Mouse (Mus musculus): ENCODE data around the gene C1qtnf7. TPM values are rescaled to one million over a fixed set of nuclear protein-coding genes. Genes with fewer than 3 reads are reported as not detected.

Gene C1qtnf7
- polyA plus RNA-seq, 1 experiment: not detected

DNA sequence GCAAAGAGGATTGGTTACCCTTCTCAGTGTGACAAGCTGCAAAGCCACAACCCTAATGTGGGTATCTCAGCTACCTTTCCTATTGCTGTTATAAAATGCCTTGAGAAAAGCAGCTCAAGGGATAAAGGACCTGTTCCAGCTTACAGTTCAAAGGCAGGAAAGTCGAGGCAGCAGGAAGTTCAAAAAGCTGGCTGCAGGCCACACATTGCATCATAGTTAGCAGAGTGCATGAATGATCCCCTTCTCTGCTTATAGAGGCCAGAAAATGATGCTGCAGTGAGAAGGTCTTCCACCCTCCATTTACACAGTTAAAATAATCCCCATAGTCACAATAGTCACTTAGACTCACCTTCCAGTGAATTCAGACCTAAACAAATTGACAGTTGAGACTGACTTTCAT lies 69.1 kb downstream of the C1qtnf7 start:
- Histone ChIP-seq H3K4me1 (ENCODE audit: control insufficient read depth, insufficient read depth, low read length) (no peaks in the 10 kb centered on the region), H3K36me3 (ENCODE audit: control insufficient read depth, insufficient read depth, low read length, poor library complexity, severe bottlenecking) (no peaks in the 10 kb centered on the region), H3K9me3 (replicated peaks; ENCODE audit: control insufficient read depth, insufficient read depth, low read length, poor library complexity, severe bottlenecking) (no peaks in the 10 kb centered on the region), H3K27ac (ENCODE audit: insufficient read depth, low read length) (no peak overlapping the region), H3K9ac (ENCODE audit: low read depth, poor library complexity, severe bottlenecking) (no peak overlapping the region), H3K27me3 (ENCODE audit: control insufficient read depth, insufficient read depth, low read length, poor library complexity, severe bottlenecking) (no peaks in the 10 kb centered on the region), H3K4me3 (ENCODE audit: low read depth, low read length) (no peak overlapping the region)
- TF ChIP-seq EP300 (IDR thresholded peaks at IDR 0.05; ENCODE audit: insufficient read depth, low read depth, low read length): no peak
- no peak for TF ChIP-seq CTCF (IDR thresholded peaks at IDR 0.05; ENCODE audit: low read depth, low read length)
- no peak for TF ChIP-seq POLR2A (IDR thresholded peaks at IDR 0.05; ENCODE audit: insufficient read depth, low read length)

DNA sequence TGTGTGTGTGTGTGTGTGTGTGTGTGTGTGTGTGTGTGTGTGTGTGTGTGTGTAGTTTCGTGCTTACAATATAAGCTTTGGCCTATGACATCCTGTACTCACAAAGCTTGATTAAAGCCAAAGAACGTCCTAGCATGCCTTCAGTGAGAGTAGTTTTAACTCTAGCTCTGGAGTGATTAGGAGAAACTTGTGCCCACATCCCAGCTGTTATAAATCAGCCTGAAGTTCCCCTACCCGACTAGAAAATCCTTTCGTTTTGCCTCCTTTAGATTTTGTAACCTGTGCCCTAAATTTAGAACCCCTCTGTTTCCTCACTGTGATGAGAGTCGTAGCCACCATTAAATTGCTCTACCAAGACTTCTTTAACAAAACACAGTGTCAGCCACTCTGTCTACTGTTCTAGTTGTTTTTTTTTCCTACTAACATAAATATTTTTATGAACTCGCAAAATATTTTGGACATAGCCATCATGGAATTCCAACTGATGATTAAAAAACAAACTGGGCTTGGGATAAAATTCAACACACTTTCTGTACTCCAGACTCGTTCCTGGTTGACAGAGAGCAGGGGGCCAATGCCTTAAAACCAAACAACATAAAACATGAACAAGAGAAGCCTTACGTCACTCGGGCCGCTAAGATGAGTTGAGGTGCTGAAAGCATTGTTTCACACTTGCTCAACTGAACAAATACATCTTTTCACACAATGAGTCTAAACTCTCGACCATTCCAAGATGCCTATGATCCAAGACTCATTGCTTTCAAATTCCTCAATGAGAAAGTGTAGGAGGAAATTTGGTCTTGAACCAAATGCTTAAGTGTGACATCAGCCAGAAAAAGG lies 70.3 kb downstream of the C1qtnf7 start:
- no peaks in the 10 kb centered on the region for H3K4me1 ChIP-seq (ENCODE audit: control insufficient read depth, insufficient read depth, low read length)
- no peaks in the 10 kb centered on the region for H3K36me3 ChIP-seq (ENCODE audit: control insufficient read depth, insufficient read depth, low read length, poor library complexity, severe bottlenecking)
- H3K9me3 ChIP-seq (replicated peaks; ENCODE audit: control insufficient read depth, insufficient read depth, low read length, poor library complexity, severe bottlenecking): no peaks in the 10 kb centered on the region
- no peak overlapping the region for H3K27ac ChIP-seq (ENCODE audit: insufficient read depth, low read length)
- no peak overlapping the region for H3K9ac ChIP-seq (ENCODE audit: low read depth, poor library complexity, severe bottlenecking)
- no peak overlapping the region for H3K4me3 ChIP-seq (ENCODE audit: low read depth, low read length)
- no peak for TF ChIP-seq EP300 (IDR thresholded peaks at IDR 0.05; ENCODE audit: insufficient read depth, low read depth, low read length)
- TF ChIP-seq CTCF (IDR thresholded peaks at IDR 0.05; ENCODE audit: low read depth, low read length): no peak
- no peak for TF ChIP-seq POLR2A (IDR thresholded peaks at IDR 0.05; ENCODE audit: insufficient read depth, low read length)
- no peaks in the 10 kb centered on the region for H3K27me3 ChIP-seq (ENCODE audit: control insufficient read depth, insufficient read depth, low read length, poor library complexity, severe bottlenecking)

DNA sequence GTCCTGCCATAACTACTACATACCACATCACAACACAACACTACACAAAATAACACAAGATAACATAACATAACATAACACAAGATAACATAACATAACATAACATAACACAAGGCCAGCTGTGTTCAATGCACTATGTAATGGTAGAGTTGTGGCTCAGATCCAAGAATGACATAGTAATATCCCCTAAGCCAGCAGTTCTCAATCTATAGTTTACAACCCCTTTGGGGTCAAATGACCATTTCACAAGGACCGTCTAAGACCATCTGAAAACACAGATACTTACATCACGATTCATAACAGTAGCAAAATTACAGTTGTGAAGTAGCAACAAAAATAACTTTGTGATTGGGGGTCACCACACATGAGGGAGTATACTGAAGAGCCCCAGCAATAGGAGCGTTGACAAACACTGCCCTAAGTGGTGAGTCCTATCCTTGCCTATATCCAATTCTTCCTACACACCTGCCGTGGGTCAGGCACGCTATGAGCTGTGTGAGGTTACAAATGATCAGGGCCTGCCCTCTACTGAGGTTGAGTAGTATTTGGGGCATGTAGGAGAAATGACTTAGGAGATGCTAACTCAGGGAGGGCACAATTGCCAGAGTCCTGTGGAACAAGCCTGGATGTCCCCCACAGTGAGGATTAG lies 73.6 kb downstream of the C1qtnf7 start:
- TF ChIP-seq EP300 (IDR thresholded peaks at IDR 0.05; ENCODE audit: insufficient read depth, low read depth, low read length) (no peak), CTCF (IDR thresholded peaks at IDR 0.05; ENCODE audit: low read depth, low read length) (no peak), POLR2A (IDR thresholded peaks at IDR 0.05; ENCODE audit: insufficient read depth, low read length) (no peak)
- H3K4me3 ChIP-seq (ENCODE audit: low read depth, low read length): no peak overlapping the region
- H3K4me1 ChIP-seq (ENCODE audit: control insufficient read depth, insufficient read depth, low read length): no peaks in the 10 kb centered on the region
- no peaks in the 10 kb centered on the region for H3K36me3 ChIP-seq (ENCODE audit: control insufficient read depth, insufficient read depth, low read length, poor library complexity, severe bottlenecking)
- no peak overlapping the region for H3K27ac ChIP-seq (ENCODE audit: insufficient read depth, low read length)
- no peaks in the 10 kb centered on the region for H3K27me3 ChIP-seq (ENCODE audit: control insufficient read depth, insufficient read depth, low read length, poor library complexity, severe bottlenecking)
- no peaks in the 10 kb centered on the region for H3K9me3 ChIP-seq (replicated peaks; ENCODE audit: control insufficient read depth, insufficient read depth, low read length, poor library complexity, severe bottlenecking)
- no peak overlapping the region for H3K9ac ChIP-seq (ENCODE audit: low read depth, poor library complexity, severe bottlenecking)

DNA sequence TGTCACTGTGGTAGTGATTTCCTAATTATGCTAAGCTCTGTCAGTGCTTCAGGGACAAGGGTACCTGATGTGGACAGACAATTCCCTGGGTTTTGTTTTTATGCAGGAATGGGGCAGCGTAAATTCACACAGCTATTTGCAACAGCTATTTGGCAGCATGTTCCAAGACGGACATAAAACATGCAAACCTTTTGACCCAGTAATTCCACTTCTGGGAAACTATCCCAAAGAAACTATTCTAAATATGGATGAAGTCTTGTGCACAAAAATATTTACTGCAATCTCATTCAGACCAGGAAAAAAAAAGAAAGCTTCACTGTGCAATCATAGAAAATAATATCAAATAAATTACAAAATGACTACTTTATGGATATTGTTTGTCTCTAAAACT lies 74.1 kb downstream of the C1qtnf7 start:
- no peaks in the 10 kb centered on the region for H3K9me3 ChIP-seq (replicated peaks; ENCODE audit: control insufficient read depth, insufficient read depth, low read length, poor library complexity, severe bottlenecking)
- TF ChIP-seq EP300 (IDR thresholded peaks at IDR 0.05; ENCODE audit: insufficient read depth, low read depth, low read length) (no peak), CTCF (IDR thresholded peaks at IDR 0.05; ENCODE audit: low read depth, low read length) (no peak), POLR2A (IDR thresholded peaks at IDR 0.05; ENCODE audit: insufficient read depth, low read length) (no peak)
- H3K4me1 ChIP-seq (ENCODE audit: control insufficient read depth, insufficient read depth, low read length): no peaks in the 10 kb centered on the region
- H3K36me3 ChIP-seq (ENCODE audit: control insufficient read depth, insufficient read depth, low read length, poor library complexity, severe bottlenecking): no peaks in the 10 kb centered on the region
- H3K27me3 ChIP-seq (ENCODE audit: control insufficient read depth, insufficient read depth, low read length, poor library complexity, severe bottlenecking): no peaks in the 10 kb centered on the region; the same call in 1 of the 2 replicates
- no peak overlapping the region for H3K27ac ChIP-seq (ENCODE audit: insufficient read depth, low read length)
- H3K9ac ChIP-seq (ENCODE audit: low read depth, poor library complexity, severe bottlenecking): no peak overlapping the region
- H3K4me3 ChIP-seq (ENCODE audit: low read depth, low read length): no peak overlapping the region

DNA sequence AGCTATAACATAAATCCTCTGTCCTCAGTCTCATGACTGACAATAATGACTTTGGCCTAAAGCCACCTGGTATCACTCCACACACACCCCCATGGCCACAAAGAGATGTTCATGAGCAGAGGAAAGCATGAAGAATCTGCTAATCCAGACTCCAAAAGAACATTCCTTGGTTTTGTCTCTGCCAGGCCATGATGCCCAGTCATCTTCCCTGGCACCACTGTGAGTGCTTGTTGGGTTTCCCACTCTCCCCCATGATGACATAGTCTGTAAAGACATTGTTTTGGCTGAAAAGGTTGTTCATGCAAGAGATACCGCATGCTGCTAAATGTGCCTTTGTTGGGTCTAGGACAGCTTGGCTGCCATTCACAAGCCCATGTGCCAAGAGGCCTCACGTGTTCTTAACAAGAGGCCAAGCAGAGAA lies 75.0 kb downstream of the C1qtnf7 start:
- no peaks in the 10 kb centered on the region for H3K4me1 ChIP-seq (ENCODE audit: control insufficient read depth, insufficient read depth, low read length)
- no peak overlapping the region for H3K4me3 ChIP-seq (ENCODE audit: low read depth, low read length)
- H3K9ac ChIP-seq (ENCODE audit: low read depth, poor library complexity, severe bottlenecking): no peak overlapping the region
- no peak overlapping the region for H3K27ac ChIP-seq (ENCODE audit: insufficient read depth, low read length)
- TF ChIP-seq EP300 (IDR thresholded peaks at IDR 0.05; ENCODE audit: insufficient read depth, low read depth, low read length) (no peak), CTCF (IDR thresholded peaks at IDR 0.05; ENCODE audit: low read depth, low read length) (no peak), POLR2A (IDR thresholded peaks at IDR 0.05; ENCODE audit: insufficient read depth, low read length) (no peak)
- no peaks in the 10 kb centered on the region; the same call in 1 of the 2 replicates for H3K27me3 ChIP-seq (ENCODE audit: control insufficient read depth, insufficient read depth, low read length, poor library complexity, severe bottlenecking)
- no peaks in the 10 kb centered on the region for H3K36me3 ChIP-seq (ENCODE audit: control insufficient read depth, insufficient read depth, low read length, poor library complexity, severe bottlenecking)
- H3K9me3 ChIP-seq (replicated peaks; ENCODE audit: control insufficient read depth, insufficient read depth, low read length, poor library complexity, severe bottlenecking): no peaks in the 10 kb centered on the region

DNA sequence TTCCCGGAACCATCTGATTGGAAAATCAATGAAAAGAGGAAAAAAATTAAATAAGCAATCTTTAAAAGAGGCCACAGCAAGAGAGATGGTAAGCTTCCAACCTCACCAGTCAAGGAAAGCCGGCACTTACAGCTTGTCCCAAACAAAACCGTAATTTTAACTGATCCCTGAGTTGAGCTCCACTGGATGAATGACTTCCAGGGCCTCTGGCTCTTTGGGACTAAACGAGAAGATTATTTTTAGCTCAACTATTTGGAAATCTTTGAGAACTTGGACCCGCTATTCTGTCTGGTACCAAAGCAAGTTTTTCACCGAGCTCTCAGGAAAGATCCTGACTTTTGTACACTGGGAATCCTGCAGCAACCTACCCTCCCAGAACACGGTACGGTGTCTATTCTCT lies 86.3 kb downstream of the C1qtnf7 start:
- Histone ChIP-seq H3K27ac (ENCODE audit: insufficient read depth, low read length) (no peak overlapping the region), H3K9me3 (replicated peaks; ENCODE audit: control insufficient read depth, insufficient read depth, low read length, poor library complexity, severe bottlenecking) (no peaks in the 10 kb centered on the region)

More for the DNA sequence above, 86.3 kb downstream of the C1qtnf7 start:
- TF ChIP-seq POLR2A (IDR thresholded peaks at IDR 0.05; ENCODE audit: insufficient read depth, low read length) (no peak), CTCF (IDR thresholded peaks at IDR 0.05; ENCODE audit: low read depth, low read length) (no peak), EP300 (IDR thresholded peaks at IDR 0.05; ENCODE audit: insufficient read depth, low read depth, low read length) (no peak)
- no peaks in the 10 kb centered on the region for H3K27me3 ChIP-seq (ENCODE audit: control insufficient read depth, insufficient read depth, low read length, poor library complexity, severe bottlenecking)
- no peaks in the 10 kb centered on the region for H3K4me1 ChIP-seq (ENCODE audit: control insufficient read depth, insufficient read depth, low read length)
- H3K9ac ChIP-seq (ENCODE audit: low read depth, poor library complexity, severe bottlenecking): no peak overlapping the region
- H3K36me3 ChIP-seq (ENCODE audit: control insufficient read depth, insufficient read depth, low read length, poor library complexity, severe bottlenecking): no peaks in the 10 kb centered on the region
- H3K4me3 ChIP-seq (ENCODE audit: low read depth, low read length): no peak overlapping the region
